Mouse (Mus musculus): ENCODE results near the gene Aurkb.

GRCm38 (mm10) chr11:69046395-69046774, 938 bp downstream of the Aurkb start:
- TF ChIP-seq TCF12 (IDR thresholded peaks at IDR 0.05; ENCODE audit: insufficient read depth, poor library complexity, severe bottlenecking): no peak
- no peak for TF ChIP-seq USF1 (IDR thresholded peaks at IDR 0.05; ENCODE audit: low read depth)
- no peak for TF ChIP-seq POLR2A (IDR thresholded peaks at IDR 0.05; ENCODE audit: insufficient read length, low read depth)
- TF ChIP-seq TCF3 (IDR thresholded peaks at IDR 0.05; ENCODE audit: insufficient read length, low read depth): no peak
- no peak for TF ChIP-seq MYOG (IDR thresholded peaks at IDR 0.05; ENCODE audit: control insufficient read depth in 1 of 3, insufficient read depth in 1 of 3, insufficient read length in 2 of 3, low read depth in 2 of 3)
- no peak for TF ChIP-seq MAX (IDR thresholded peaks at IDR 0.05; ENCODE audit: low read depth)
- no peak for TF ChIP-seq CEBPB (IDR thresholded peaks at IDR 0.05; ENCODE audit: insufficient read depth, poor library complexity, severe bottlenecking)
- TF ChIP-seq MYOD1 (IDR thresholded peaks at IDR 0.05; ENCODE audit: control insufficient read depth in 1 of 3, insufficient read length in 2 of 3, low read depth in 2 of 3): no peak
- no peak for TF ChIP-seq E2F4 (IDR thresholded peaks at IDR 0.05; ENCODE audit: insufficient read depth)

Measured in myocyte (in vitro differentiated cells).